Mouse (Mus musculus): Measurements from ENCODE around the gene Capns1.
"Not testable (repeated sequence)": the region's sequence is repeated elsewhere in the genome, so short reads cannot be mapped to it uniquely, and the experiment has no call there.

Capns1 gene

GRCm38 (mm10) chr7:30202895-30203690, 4.5 kb upstream of the Capns1 start:
- no peak for DNase-seq (ENCODE audit: low read depth)

GRCm38 (mm10) chr7:30200661-30201060, 2.0 kb upstream of the Capns1 start:
- not testable (repeated sequence) for DNase-seq (ENCODE audit: low read depth)

- DNase-seq (ENCODE audit: low read depth) = no peak
Measured at GRCm38 (mm10) chr7:30200200-30200599, 1.6 kb upstream of the Capns1 start.

GRCm38 (mm10) chr7:30199498-30200139, 1.0 kb upstream of the Capns1 start:
- no peak for DNase-seq (ENCODE audit: low read depth)

GRCm38 (mm10) chr7:30197592-30198129, 950 bp downstream of the Capns1 start:
- DNase-seq (ENCODE audit: low read depth) = no peak

- no peak for DNase-seq (ENCODE audit: low read depth)
Measured at GRCm38 (mm10) chr7:30196171-30196570, 2.4 kb downstream of the Capns1 start.

GRCm38 (mm10) chr7:30195461-30195860, 3.1 kb downstream of the Capns1 start:
- no peak for DNase-seq (ENCODE audit: low read depth)

- DNase-seq (ENCODE audit: low read depth) = peak; percentile 89
Measured at GRCm38 (mm10) chr7:30194884-30195283, 3.7 kb downstream of the Capns1 start.

- no peak for DNase-seq (ENCODE audit: low read depth)
Measured at GRCm38 (mm10) chr7:30194101-30194831, 4.3 kb downstream of the Capns1 start.

GRCm38 (mm10) chr7:30193581-30194100, 5.0 kb downstream of the Capns1 start:
- no peak for DNase-seq (ENCODE audit: low read depth)

GRCm38 (mm10) chr7:30193013-30193412, 5.6 kb downstream of the Capns1 start:
- DNase-seq (ENCODE audit: low read depth) = no peak

- no peak for DNase-seq (ENCODE audit: low read depth)
Measured at GRCm38 (mm10) chr7:30192088-30192487, 6.5 kb downstream of the Capns1 start.

GRCm38 (mm10) chr7:30189116-30189491, 9.5 kb downstream of the Capns1 start:
- DNase-seq (ENCODE audit: low read depth) = no peak

GRCm38 (mm10) chr7:30188344-30189115, 10.1 kb downstream of the Capns1 start:
- no peak for DNase-seq (ENCODE audit: low read depth)

GRCm38 (mm10) chr7:30184641-30185348, 13.8 kb downstream of the Capns1 start:
- DNase-seq (ENCODE audit: low read depth) = no peak

- DNase-seq (ENCODE audit: low read depth) = no peak
Measured at GRCm38 (mm10) chr7:30183879-30184289, 14.7 kb downstream of the Capns1 start, which contains the start of gene Cox7a1. TSS of gene Cox7a1 (plus strand) at chr7:30184144.

GRCm38 (mm10) chr7:30183189-30183588, 15.4 kb downstream of the Capns1 start:
- DNase-seq (ENCODE audit: low read depth) = not testable (repeated sequence)

- not testable (repeated sequence) for DNase-seq (ENCODE audit: low read depth)
Measured at GRCm38 (mm10) chr7:30181929-30182328, 16.7 kb downstream of the Capns1 start.

GRCm38 (mm10) chr7:30181308-30181707, 17.3 kb downstream of the Capns1 start:
- DNase-seq (ENCODE audit: low read depth) = no peak

- DNase-seq (ENCODE audit: low read depth) = no peak
Measured at GRCm38 (mm10) chr7:30178256-30178655, 20.4 kb downstream of the Capns1 start.

- DNase-seq (ENCODE audit: low read depth) = no peak
Measured at GRCm38 (mm10) chr7:30176474-30176873, 22.1 kb downstream of the Capns1 start.

Measured in fibroblast of lung, adult 2 months (primary cell).